Mouse (Mus musculus) adrenal gland (tissue): ENCODE data around the gene Slc39a10.
"Not testable (repeated sequence)": the region's sequence is repeated elsewhere in the genome, so short reads cannot be mapped to it uniquely, and the experiment has no call there.

Experiments
- intact Hi-C: fragments of 180-260 bp; cut with DNase I; formaldehyde crosslinking; loops from one replicate; pipeline ENCODE4 v1.15.1; 2025

Gene Slc39a10

DNA sequence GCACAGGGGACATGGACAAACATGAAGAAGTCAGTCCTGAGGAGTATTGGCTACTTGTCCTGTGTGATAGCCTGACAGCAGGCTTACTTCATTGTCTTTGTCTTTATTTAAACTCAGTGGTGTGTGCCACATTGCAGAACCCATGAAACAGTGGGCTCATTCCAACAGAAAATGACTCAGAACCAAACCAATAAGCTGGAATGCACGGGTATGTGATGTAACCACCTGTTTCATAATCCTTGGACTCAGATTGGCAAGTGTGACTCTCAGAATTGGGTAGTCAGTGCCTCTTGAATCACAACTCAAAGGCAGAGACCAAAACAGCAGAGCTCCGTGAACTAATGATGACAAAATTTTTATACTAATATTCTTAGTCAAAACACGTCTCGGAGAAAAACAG lies 110.4 kb downstream of the Slc39a10 start:
- intact Hi-C loops = not testable (repeated sequence)

DNA sequence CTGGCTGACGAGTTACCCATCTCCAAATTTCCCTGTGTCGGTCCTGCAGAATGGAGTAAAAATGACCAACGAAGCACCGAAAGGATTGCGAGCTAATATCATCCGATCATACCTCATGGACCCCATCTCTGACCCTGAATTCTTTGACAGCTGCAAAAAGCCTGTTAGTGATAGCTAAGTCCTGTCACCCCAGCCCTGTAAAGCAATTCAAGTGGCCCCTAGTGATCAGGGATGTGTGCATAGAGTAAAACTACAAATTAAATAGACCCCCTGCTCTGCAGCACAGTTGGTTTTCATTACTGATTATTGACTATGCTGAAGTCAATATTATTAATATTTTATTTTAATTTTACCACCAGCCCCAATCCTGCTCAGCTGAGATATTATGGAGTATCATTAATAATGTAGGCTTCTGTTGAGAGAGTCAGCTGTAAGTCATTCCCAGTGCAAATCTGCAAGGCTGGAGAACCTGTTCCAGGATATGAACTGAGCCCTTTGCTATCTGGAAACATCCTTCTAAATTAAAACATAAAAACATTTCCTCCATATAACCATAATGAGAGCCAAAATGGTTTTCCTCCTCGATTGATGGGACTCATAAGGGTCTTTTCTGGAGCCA lies 122.5 kb downstream of the Slc39a10 start:
- intact Hi-C loops = not testable (repeated sequence)

DNA sequence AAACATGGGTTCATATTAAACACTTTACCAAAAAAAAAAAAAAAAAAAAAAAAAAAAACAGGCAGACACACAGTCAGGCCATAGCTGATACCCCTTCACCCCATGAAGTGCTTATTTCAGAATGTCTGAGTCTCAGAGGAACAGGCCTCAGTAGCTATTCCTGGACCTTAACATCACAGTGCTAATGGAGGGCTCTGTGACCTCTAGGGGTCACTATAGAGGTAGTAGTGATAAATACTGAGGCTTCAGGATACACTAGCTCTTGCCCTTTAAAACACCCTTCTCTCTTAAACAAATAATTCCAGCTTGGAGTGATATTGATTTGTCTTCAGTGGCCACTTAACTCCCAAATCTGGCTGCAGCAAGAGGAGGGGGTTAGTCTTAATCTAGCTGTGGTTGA lies 123.3 kb downstream of the Slc39a10 start:
- intact Hi-C loops = not testable (repeated sequence)

DNA sequence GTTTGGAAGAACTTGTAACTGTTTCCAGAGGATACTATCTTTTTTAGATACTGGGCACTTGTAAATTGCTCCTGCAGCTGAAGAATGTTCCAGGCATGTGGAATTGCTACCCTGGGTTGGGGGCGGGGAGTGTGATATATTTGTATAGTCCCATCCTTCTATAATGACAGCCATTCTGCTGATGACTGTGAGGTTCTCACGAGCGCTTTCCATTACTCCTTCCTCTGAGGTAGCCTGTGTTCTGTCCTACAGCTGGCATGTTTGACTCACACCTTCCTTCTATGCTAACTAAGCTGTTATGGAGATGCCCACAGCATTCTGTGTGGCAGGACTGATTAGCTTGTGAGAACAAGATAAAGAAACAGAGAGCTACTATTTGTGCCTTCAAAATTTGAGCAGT lies 128.1 kb downstream of the Slc39a10 start:
- intact Hi-C loops = not testable (repeated sequence)
